Mouse (Mus musculus): ENCODE measurements around the gene Gm13285. TPM values are rescaled to one million over a fixed set of nuclear protein-coding genes. Genes with fewer than 3 reads are reported as not detected.
"Not testable (repeated sequence)": the region's sequence is repeated elsewhere in the genome, so short reads cannot be mapped to it uniquely, and the experiment has no call there.

The Gm13285 gene
- polyA plus RNA-seq, 1 experiment from 2014 or later, result not detected

- Histone ChIP-seq H3K4me3 (ENCODE audit: inconsistent target) (no peak overlapping the region), H3K27ac (no peak overlapping the region), H3K79me2 (ENCODE audit: inconsistent target) (no peaks in the 10 kb centered on the region), H3K36me3 (ENCODE audit: inconsistent target) (no peaks in the 10 kb centered on the region)
- WGBS (ENCODE audit: missing documents), result 41% methylated on average over 3 of the region's 4 CpGs
Observed at GRCm38 (mm10) chr4:88830523-88830922, 31.1 kb downstream of the Gm13285 start.

- not testable (repeated sequence) for H3K27ac ChIP-seq; H3K4me3 ChIP-seq (ENCODE audit: inconsistent target); H3K36me3 ChIP-seq (ENCODE audit: inconsistent target); H3K79me2 ChIP-seq (ENCODE audit: inconsistent target)
- 71% methylated on average over 1 of the region's 1 CpGs for WGBS (ENCODE audit: missing documents)
Observed at GRCm38 (mm10) chr4:88835225-88835624, 35.8 kb downstream of the Gm13285 start, which contains the start of gene Ifna5. Ifna5 (plus strand) TSS chr4:88835525.

- no peak overlapping the region for H3K27ac ChIP-seq
- no peaks in the 10 kb centered on the region for H3K79me2 ChIP-seq (ENCODE audit: inconsistent target)
- no peaks in the 10 kb centered on the region for H3K36me3 ChIP-seq (ENCODE audit: inconsistent target)
- 26% methylated on average over 3 of the region's 3 CpGs for WGBS (ENCODE audit: missing documents)
- H3K4me3 ChIP-seq (ENCODE audit: inconsistent target), result no peak overlapping the region
Observed at GRCm38 (mm10) chr4:88838828-88839227, 39.4 kb downstream of the Gm13285 start.

- H3K79me2 ChIP-seq (ENCODE audit: inconsistent target), result no peaks in the 10 kb centered on the region
- no peak overlapping the region for H3K27ac ChIP-seq
- no peak overlapping the region for H3K4me3 ChIP-seq (ENCODE audit: inconsistent target)
- WGBS (ENCODE audit: missing documents), result 19% methylated on average over 3 of the region's 3 CpGs
- H3K36me3 ChIP-seq (ENCODE audit: inconsistent target), result no peaks in the 10 kb centered on the region
Observed at GRCm38 (mm10) chr4:88840058-88840457, 40.6 kb downstream of the Gm13285 start.

GRCm38 (mm10) chr4:88841438-88841911 is 42.0 kb downstream of the Gm13285 start, which contains the start of gene Ifna4:
Ifna4 (plus strand) TSS chr4:88841861.
- Histone ChIP-seq H3K36me3 (ENCODE audit: inconsistent target) (no peaks in the 10 kb centered on the region), H3K4me3 (ENCODE audit: inconsistent target) (no peak within 1 kb of the TSS), H3K79me2 (ENCODE audit: inconsistent target) (no peaks in the 10 kb centered on the region), H3K27ac (no peak within 1 kb of the TSS)
- 83% methylated on average over 2 of the region's 2 CpGs for WGBS (ENCODE audit: missing documents)

- WGBS (ENCODE audit: missing documents), result 44% methylated on average over 2 of the region's 2 CpGs
- H3K79me2 ChIP-seq (ENCODE audit: inconsistent target), result no peaks in the 10 kb centered on the region
- no peaks in the 10 kb centered on the region for H3K36me3 ChIP-seq (ENCODE audit: inconsistent target)
- H3K4me3 ChIP-seq (ENCODE audit: inconsistent target), result no peak overlapping the region
- no peak overlapping the region for H3K27ac ChIP-seq
Observed at GRCm38 (mm10) chr4:88845334-88845733, 45.9 kb downstream of the Gm13285 start.

GRCm38 (mm10) chr4:88849698-88850097 is 50.2 kb downstream of the Gm13285 start, which contains the start of gene Ifna1:
Ifna1 (plus strand) TSS chr4:88850087.
- H3K27ac ChIP-seq, result no peak within 1 kb of the TSS
- H3K36me3 ChIP-seq (ENCODE audit: inconsistent target), result no peaks in the 10 kb centered on the region
- no peaks in the 10 kb centered on the region for H3K79me2 ChIP-seq (ENCODE audit: inconsistent target)
- 8% methylated on average over 1 of the region's 1 CpGs for WGBS (ENCODE audit: missing documents)
- no peak within 1 kb of the TSS for H3K4me3 ChIP-seq (ENCODE audit: inconsistent target)

Other genes starting within 250 kb of the Gm13285 start
- not detected in 3 replicates for gene Ifna15, start 241.4 kb upstream of the Gm13285 start, polyA plus RNA-seq (2018)
- not detected in 3 replicates for gene Ifna14, start 227.9 kb upstream of the Gm13285 start, polyA plus RNA-seq (2018)
- not detected in 3 replicates for gene Ifna9, start 207.3 kb upstream of the Gm13285 start, polyA plus RNA-seq (2018)
- not detected in 3 replicates for gene Ifna12, start 196.3 kb upstream of the Gm13285 start, polyA plus RNA-seq (2018)
- gene C87499, start 165.3 kb upstream of the Gm13285 start, polyA plus RNA-seq (2018), result not detected in 3 replicates
- not detected in 3 replicates for gene Ifna13, start 155.2 kb upstream of the Gm13285 start, polyA plus RNA-seq (2018)
- not detected in 3 replicates for gene Ifna16, start 122.7 kb upstream of the Gm13285 start, polyA plus RNA-seq (2018)
- gene Ifna2, start 115.8 kb upstream of the Gm13285 start, polyA plus RNA-seq (2018), result not detected in 3 replicates
- gene Ifnab, start 108.3 kb upstream of the Gm13285 start, polyA plus RNA-seq (2018), result not detected in 3 replicates
- gene Gm26566, start 77.9 kb upstream of the Gm13285 start, polyA plus RNA-seq (2018), result 0.47 TPM in 1 of 3 replicates, not detected in the others
- 50.3 to 101 TPM (median 75.4 TPM) in 3 replicates for gene Klhl9, start 77.2 kb upstream of the Gm13285 start, polyA plus RNA-seq (2018)
- gene Gm13271, start 44.8 kb upstream of the Gm13285 start, polyA plus RNA-seq (2018), result not detected in 3 replicates
- not detected in 3 replicates for gene Gm13283, start 39.5 kb upstream of the Gm13285 start, polyA plus RNA-seq (2018)
- not detected in 3 replicates for gene Gm13290, start 25.8 kb upstream of the Gm13285 start, polyA plus RNA-seq (2018)
- not detected in 3 replicates for gene Gm13289, start 22.7 kb upstream of the Gm13285 start, polyA plus RNA-seq (2018)
- gene Gm13272, start 19.8 kb upstream of the Gm13285 start, polyA plus RNA-seq (2018), result not detected in 3 replicates
- gene Ifnz, start 17.5 kb upstream of the Gm13285 start, polyA plus RNA-seq (2018), result not detected in 3 replicates
- gene Gm13276, start 14.0 kb upstream of the Gm13285 start, polyA plus RNA-seq (2018), result not detected in 3 replicates
- not detected in 3 replicates for gene Gm13277, start 11.0 kb upstream of the Gm13285 start, polyA plus RNA-seq (2018)
- gene Gm13278, start 8.1 kb upstream of the Gm13285 start, polyA plus RNA-seq (2018), result not detected in 3 replicates
- not detected in 3 replicates for gene Gm13275, start 5.2 kb upstream of the Gm13285 start, polyA plus RNA-seq (2018)
- not detected in 3 replicates for gene Gm13279, start 2.3 kb upstream of the Gm13285 start, polyA plus RNA-seq (2018)
- gene Gm13287, start 3.6 kb downstream of the Gm13285 start, polyA plus RNA-seq (2018), result not detected in 3 replicates
- gene Gm13288, start 5.9 kb downstream of the Gm13285 start, polyA plus RNA-seq (2018), result not detected in 3 replicates
- not detected in 3 replicates for gene Ifna7, start 16.6 kb downstream of the Gm13285 start, polyA plus RNA-seq (2018)
- not detected in 3 replicates for gene Ifna11, start 20.3 kb downstream of the Gm13285 start, polyA plus RNA-seq (2018)
- gene Ifna6, start 27.8 kb downstream of the Gm13285 start, polyA plus RNA-seq (2018), result not detected in 3 replicates
- not detected in 3 replicates for gene Ifna5, start 35.9 kb downstream of the Gm13285 start, polyA plus RNA-seq (2018)
- gene Ifna4, start 42.2 kb downstream of the Gm13285 start, polyA plus RNA-seq (2018), result not detected in 3 replicates
- gene Ifna1, start 50.4 kb downstream of the Gm13285 start, polyA plus RNA-seq (2018), result not detected in 3 replicates
- gene Ifne, start 80.5 kb downstream of the Gm13285 start, polyA plus RNA-seq (2018), result not detected in 3 replicates

Measured in macrophage (primary cell).